Mouse (Mus musculus): ENCODE data around the gene Naaladl2.
"Not testable (repeated sequence)": the region's sequence is repeated elsewhere in the genome, so short reads cannot be mapped to it uniquely, and the experiment has no call there.

The Naaladl2 gene

GRCm38 (mm10) chr3:25143555-25144311 is at the start of gene Naaladl2:
Gene Naaladl2, minus strand, starts transcription at chr3:25144261.
- peak; percentile 68 for ATAC-seq (ENCODE audit: low TSS enrichment)

GRCm38 (mm10) chr3:25151721-25152120 is 7.7 kb upstream of the Naaladl2 start:
- ATAC-seq (ENCODE audit: low TSS enrichment), result no peak

- ATAC-seq (ENCODE audit: low TSS enrichment), result no peak
Observed at GRCm38 (mm10) chr3:25147271-25147670, 3.2 kb upstream of the Naaladl2 start.

GRCm38 (mm10) chr3:25144961-25145697 is 1.1 kb upstream of the Naaladl2 start:
- peak; percentile 69 for ATAC-seq (ENCODE audit: low TSS enrichment)

GRCm38 (mm10) chr3:25143111-25143510 is 950 bp downstream of the Naaladl2 start:
- ATAC-seq (ENCODE audit: low TSS enrichment), result peak; percentile 56

GRCm38 (mm10) chr3:25131848-25132247 is 12.2 kb downstream of the Naaladl2 start:
- peak; percentile 97 for ATAC-seq (ENCODE audit: low TSS enrichment)

GRCm38 (mm10) chr3:25127864-25128263 is 16.2 kb downstream of the Naaladl2 start:
- no peak for ATAC-seq (ENCODE audit: low TSS enrichment)

GRCm38 (mm10) chr3:25124919-25125846 is 18.9 kb downstream of the Naaladl2 start:
- ATAC-seq (ENCODE audit: low TSS enrichment), result no peak

GRCm38 (mm10) chr3:25113107-25113506 is 31.0 kb downstream of the Naaladl2 start:
- 0 out of 2 replicates have a peak, but pooled peaks have one; percentile 62 for ATAC-seq (ENCODE audit: low TSS enrichment)

GRCm38 (mm10) chr3:25108997-25109396 is 35.1 kb downstream of the Naaladl2 start:
- no peak for ATAC-seq (ENCODE audit: low TSS enrichment)

- peak; percentile 65 for ATAC-seq (ENCODE audit: low TSS enrichment)
Observed at GRCm38 (mm10) chr3:25092986-25093385, 51.1 kb downstream of the Naaladl2 start.

- no peak for ATAC-seq (ENCODE audit: low TSS enrichment)
Observed at GRCm38 (mm10) chr3:25075785-25076184, 68.3 kb downstream of the Naaladl2 start.

- no peak for ATAC-seq (ENCODE audit: low TSS enrichment)
Observed at GRCm38 (mm10) chr3:25074266-25074665, 69.8 kb downstream of the Naaladl2 start.

- ATAC-seq (ENCODE audit: low TSS enrichment), result peak; percentile 41; the same call in 1 of the 2 replicates
Observed at GRCm38 (mm10) chr3:25073821-25074220, 70.2 kb downstream of the Naaladl2 start.

GRCm38 (mm10) chr3:25063217-25063616 is 80.8 kb downstream of the Naaladl2 start:
- ATAC-seq (ENCODE audit: low TSS enrichment), result peak; percentile 41; the same call in 1 of the 2 replicates

- peak; percentile 62 for ATAC-seq (ENCODE audit: low TSS enrichment)
Observed at GRCm38 (mm10) chr3:25052975-25053374, 91.1 kb downstream of the Naaladl2 start.

- no peak for ATAC-seq (ENCODE audit: low TSS enrichment)
Observed at GRCm38 (mm10) chr3:25019972-25020371, 124.1 kb downstream of the Naaladl2 start.

GRCm38 (mm10) chr3:25010751-25011150 is 133.3 kb downstream of the Naaladl2 start:
- ATAC-seq (ENCODE audit: low TSS enrichment), result no peak

GRCm38 (mm10) chr3:25006802-25007201 is 137.3 kb downstream of the Naaladl2 start:
- not testable (repeated sequence) for ATAC-seq (ENCODE audit: low TSS enrichment)

GRCm38 (mm10) chr3:24992577-24992976 is 151.5 kb downstream of the Naaladl2 start:
- ATAC-seq (ENCODE audit: low TSS enrichment), result no peak

GRCm38 (mm10) chr3:24992078-24992477 is 152.0 kb downstream of the Naaladl2 start:
- no peak for ATAC-seq (ENCODE audit: low TSS enrichment)

GRCm38 (mm10) chr3:24982111-24982510 is 161.9 kb downstream of the Naaladl2 start:
- no peak for ATAC-seq (ENCODE audit: low TSS enrichment)
